Mouse (Mus musculus) lung, adult 2 months (tissue): Measurements from ENCODE around the gene Uts2r.

Source experiments
- CTCF ChIP-seq: fragments of 200-500 bp; IDR thresholded peaks from 2 replicates; pipeline ENCODE4 v1.5.1; 2011; ENCODE audit warnings: mild to moderate bottlenecking, low read length, control low read depth; ENCODE audit not compliant: insufficient read depth
- POLR2A ChIP-seq: fragments of 200-500 bp; IDR thresholded peaks from 2 replicates; pipeline ENCODE4 v1.6.1; 2011; ENCODE audit warnings: low read depth, mild to moderate bottlenecking, control low read depth, low read length, borderline replicate concordance; ENCODE audit errors: extremely low read depth

DNA sequence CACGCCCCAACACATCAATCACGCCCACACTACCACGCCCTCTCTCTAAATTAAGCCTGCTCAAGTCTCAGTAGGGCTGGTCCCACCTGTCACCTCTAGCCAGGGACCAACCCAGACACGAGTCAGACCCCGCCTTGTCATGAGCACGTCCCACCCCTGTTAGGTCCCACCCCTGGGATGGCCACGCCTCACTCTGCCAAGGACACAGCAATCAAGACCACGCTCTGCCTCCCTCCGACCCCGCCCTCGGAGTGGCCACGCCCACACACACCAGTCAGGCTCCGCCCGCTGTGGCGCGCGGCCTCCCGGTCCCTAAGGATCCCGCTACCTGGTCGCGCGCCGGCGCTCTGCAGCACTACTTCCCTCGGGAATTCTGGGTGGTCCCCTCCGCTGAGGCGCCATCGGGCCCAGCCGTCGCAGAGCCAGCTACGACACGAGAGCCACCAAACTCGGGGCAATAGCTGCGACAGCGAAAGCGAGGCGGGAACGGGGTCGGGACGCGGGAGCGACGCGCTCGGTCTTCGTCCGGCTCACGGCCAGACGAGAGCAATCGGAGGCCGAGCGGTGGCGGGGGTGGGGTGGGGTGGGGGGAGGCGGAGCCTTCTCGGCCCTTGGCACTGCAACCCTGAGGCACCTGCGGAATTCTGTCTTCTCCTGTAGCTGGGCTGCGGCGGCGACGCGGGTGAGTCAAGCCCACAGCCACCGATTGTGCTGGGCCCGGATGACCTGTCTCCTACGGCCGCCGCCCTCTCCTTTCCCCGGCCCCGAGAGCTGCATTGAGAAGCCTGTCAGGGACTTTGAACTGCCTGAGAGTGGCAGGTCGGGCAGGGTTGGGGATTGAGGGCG lies 44.3 kb downstream of the Uts2r start, which contains the start of the genes Hexdc and Ogfod3:
- TF ChIP-seq POLR2A (peak; percentile 74; the same call in 1 of the 2 replicates), CTCF (no peak)
